Mouse (Mus musculus) CH12.LX (cell line): ENCODE data around the gene Ticrr. TPM values are rescaled to one million over a fixed set of nuclear protein-coding genes. Genes with fewer than 3 reads are reported as not detected.

ENCODE experiments used
- DNase-seq: peaks from one replicate; pipeline ENCODE4 v3.0.0-alpha.2; 2013; ENCODE audit errors: extremely low read depth
- H3K27ac ChIP-seq: 2 replicates; pipeline ENCODE4 v1.5.1; 2012; ENCODE audit warnings: low read depth, mild to moderate bottlenecking, control low read depth, moderate library complexity; ENCODE audit not compliant: insufficient read depth
- H3K27me3 ChIP-seq: replicated peaks from 2 replicates; pipeline ENCODE3; 2012; ENCODE audit warnings: inconsistent platforms
- H3K36me3 ChIP-seq, 2 experiments: replicated peaks in 1 of 2; 2 replicates each; pipeline versions ENCODE3 to v1.6.1; 2012; ENCODE audit warnings: inconsistent platforms in 1 of 2, low read length in 1 of 2, mild to moderate bottlenecking in 1 of 2, mixed read lengths in 1 of 2, moderate library complexity in 1 of 2; ENCODE audit not compliant: control insufficient read depth in 1 of 2, insufficient read depth in 1 of 2
- H3K4me1 ChIP-seq, 2 experiments: 2 replicates each; pipeline ENCODE4 v1.6.1; 2012; ENCODE audit warnings: inconsistent platforms in 1 of 2, moderate library complexity in 1 of 2; ENCODE audit not compliant: insufficient read depth in 2 of 2, control insufficient read depth in 1 of 2
- H3K4me2 ChIP-seq: 2 replicates; pipeline ENCODE4 v1.6.1; 2012; ENCODE audit warnings: low read depth, mild to moderate bottlenecking, control low read depth; ENCODE audit not compliant: poor library complexity, insufficient read depth, severe bottlenecking
- H3K4me3 ChIP-seq, 3 experiments: fragments of 150-350 bp in 1 of 3; sonication (generic) in 1 of 3; replicated peaks in 1 of 3; 2 replicates each; pipeline versions ENCODE3 to v1.5.1; 2011 to 2012; ENCODE audit warnings: low read depth in 2 of 3, low read length in 2 of 3, mild to moderate bottlenecking in 2 of 3, moderate library complexity in 2 of 3, control low read depth in 1 of 3, improper control_type of control experiment in 1 of 3, inconsistent platforms in 1 of 3, mixed read lengths in 1 of 3; ENCODE audit not compliant: poor library complexity in 1 of 3
- H3K79me2 ChIP-seq: replicated peaks from 2 replicates; pipeline ENCODE4 v1.6.1; 2012; ENCODE audit warnings: mild to moderate bottlenecking, moderate library complexity; ENCODE audit not compliant: control insufficient read depth, poor library complexity, insufficient read depth, severe bottlenecking; ENCODE audit errors: extremely low read depth
- H3K9ac ChIP-seq: 2 replicates; pipeline ENCODE4 v1.6.1; 2012; ENCODE audit warnings: low read depth, mild to moderate bottlenecking, control low read depth, moderate library complexity; ENCODE audit not compliant: insufficient read depth
- H3K9me3 ChIP-seq: replicated peaks from 2 replicates; pipeline ENCODE3; 2012; ENCODE audit warnings: low read length, inconsistent platforms, mixed read lengths
- CHD1 ChIP-seq: IDR thresholded peaks from 2 replicates; pipeline ENCODE4 v1.6.1; 2012; ENCODE audit warnings: low read depth, low read length, improper control_type of control experiment, inconsistent platforms
- CTCF ChIP-seq, 2 experiments: IDR thresholded peaks in 1 of 2; conservative IDR thresholded peaks in 1 of 2; 2 replicates each; pipeline ENCODE4 v1.5.1; 2011 to 2012; ENCODE audit warnings: low read depth in 2 of 2, low read length in 2 of 2, improper control_type of control experiment in 1 of 2, inconsistent platforms in 1 of 2, mild to moderate bottlenecking in 1 of 2, moderate library complexity in 1 of 2
- EP300 ChIP-seq: IDR thresholded peaks from 2 replicates; pipeline ENCODE4 v1.6.1; 2011; ENCODE audit warnings: low read length, improper control_type of control experiment
- HCFC1 ChIP-seq: IDR thresholded peaks from 2 replicates; pipeline ENCODE4 v1.6.1; 2012; ENCODE audit warnings: low read depth, mild to moderate bottlenecking, inconsistent platforms, low read length, improper control_type of control experiment
- JUN ChIP-seq: IDR thresholded peaks from 2 replicates; pipeline ENCODE4 v1.6.1; 2011; ENCODE audit warnings: low read depth, mild to moderate bottlenecking, low read length, improper control_type of control experiment, moderate library complexity; ENCODE audit not compliant: insufficient read depth
- KAT2A ChIP-seq: IDR thresholded peaks from 2 replicates; pipeline ENCODE4 v1.6.1; 2012; ENCODE audit warnings: low read length, improper control_type of control experiment, inconsistent platforms; ENCODE audit not compliant: insufficient replicate concordance
- MEF2A ChIP-seq: IDR thresholded peaks from 2 replicates; pipeline ENCODE4 v1.6.1; 2014; ENCODE audit warnings: low read depth, mild to moderate bottlenecking, inconsistent platforms, low read length, improper control_type of control experiment, borderline replicate concordance
- MXI1 ChIP-seq: IDR thresholded peaks from 2 replicates; pipeline ENCODE4 v1.6.1; 2011; ENCODE audit warnings: mild to moderate bottlenecking, low read depth, low read length, improper control_type of control experiment
- NRF1 ChIP-seq: IDR thresholded peaks from 2 replicates; pipeline ENCODE4 v1.6.1; 2014; ENCODE audit warnings: low read depth, mild to moderate bottlenecking, inconsistent platforms, low read length, improper control_type of control experiment, moderate library complexity
- PAX5 ChIP-seq: IDR thresholded peaks from 2 replicates; pipeline ENCODE4 v1.6.1; 2012; ENCODE audit warnings: low read length, inconsistent platforms, mixed read lengths
- POLR2A ChIP-seq: IDR thresholded peaks from 2 replicates; pipeline ENCODE4 v1.6.1; 2011; ENCODE audit warnings: low read depth, mild to moderate bottlenecking, improper control_type of control experiment, low read length
- RCOR1 ChIP-seq: conservative IDR thresholded peaks from 2 replicates; pipeline ENCODE4 v1.6.1; 2012; ENCODE audit warnings: low read depth, mild to moderate bottlenecking, inconsistent platforms, low read length, improper control_type of control experiment
- SIN3A ChIP-seq: IDR thresholded peaks from 2 replicates; pipeline ENCODE4 v1.6.1; 2012; ENCODE audit warnings: low read length, improper control_type of control experiment, inconsistent platforms
- SMC3 ChIP-seq: IDR thresholded peaks from 2 replicates; pipeline ENCODE4 v1.6.1; 2011; ENCODE audit warnings: low read depth, low read length, improper control_type of control experiment
- USF2 ChIP-seq: conservative IDR thresholded peaks from 2 replicates; pipeline ENCODE4 v1.6.1; 2011; ENCODE audit warnings: low read depth, low read length, improper control_type of control experiment
- ZC3H11A ChIP-seq: IDR thresholded peaks from 2 replicates; pipeline ENCODE4 v1.6.1; 2012; ENCODE audit warnings: low read depth, mild to moderate bottlenecking, inconsistent platforms, low read length, improper control_type of control experiment
- ZKSCAN1 ChIP-seq: IDR thresholded peaks from 2 replicates; pipeline ENCODE4 v1.6.1; 2012; ENCODE audit warnings: low read depth, inconsistent platforms, low read length, improper control_type of control experiment, borderline replicate concordance
- ZMIZ1 ChIP-seq: IDR thresholded peaks from 2 replicates; pipeline ENCODE4 v1.6.1; 2012; ENCODE audit warnings: low read depth, mild to moderate bottlenecking, inconsistent platforms, low read length, improper control_type of control experiment
- ZNF384 ChIP-seq: IDR thresholded peaks from 2 replicates; pipeline ENCODE4 v1.6.1; 2012; ENCODE audit warnings: low read depth, low read length, improper control_type of control experiment, inconsistent platforms
- dilution Hi-C: fragments of 300-500 bp; cut with MboI; formaldehyde crosslinking; loops from 2 replicates; pipeline ENCODE4 v1.14.3; 2020; ENCODE audit warnings: low sequenced_read_pairs; ENCODE audit not compliant: extremely low pct_unique_long_range_greater_than_20kb, extremely low pct_ligation_motif_present
- in situ Hi-C: fragments of 300-500 bp; cut with MboI; formaldehyde crosslinking; loops from 3 replicates; pipeline ENCODE4 v1.14.3; 2019; ENCODE audit warnings: low sequenced_read_pairs, low pct_ligation_motif_present, low pct_unique_long_range_greater_than_20kb, mixed read lengths
- polyA plus RNA-seq: library from polyadenylated mRNA; unstranded; fragments of >175 nt; gene quantifications from 2 replicates; pipeline ENCODE4 v1.2.1, GENCODE M21; 2012; ENCODE audit warnings: low read depth; ENCODE audit not compliant: insufficient read length
- total RNA-seq, 2 experiments: library from RNA; depleted of rRNA; stranded (reverse); fragments of 300-350 nt in 1 of 2; fragments of >200 nt in 1 of 2; gene quantifications; 2 replicates each; pipeline ENCODE4 v1.2.3; 2012 to 2014

Gene Ticrr
- total and polyA plus RNA-seq, 3 experiments: 8.3 to 19.2 (median 10.2) TPM

GRCm38 (mm10) chr7:79679186-79679585 is 19.2 kb downstream of the Ticrr start:
- Histone ChIP-seq H3K4me3 (no peak overlapping the region), H3K36me3 (peaks cover 51 to 90% of the 10 kb centered on the region in 2 experiments), H3K4me2 (no peak overlapping the region), H3K9ac (no peak overlapping the region), H3K27ac (no peak overlapping the region), H3K27me3 (no peaks in the 10 kb centered on the region), H3K79me2 (no peaks in the 10 kb centered on the region), H3K4me1 (no peaks in the 10 kb centered on the region)
- in situ Hi-C loops: no loop called here
- DNase-seq: peak; percentile 17
- dilution Hi-C loops: no loop called here
- TF ChIP-seq CTCF (conservative IDR thresholded peaks at IDR 0.05 in 1 of 2, IDR thresholded peaks at IDR 0.05 in 1 of 2; ENCODE audit: low read depth in 2 of 2, low read length in 2 of 2): peak; percentile 23 to 41; a peak in 2 of 4 replicates
- no peak for TF ChIP-seq KAT2A
- TF ChIP-seq, all 38 proteins: peak for 1
- no peaks in the 10 kb centered on the region for H3K9me3 ChIP-seq

- no peaks in the 10 kb centered on the region for H3K27me3 ChIP-seq
- dilution Hi-C loops: no loop called here
- no peak overlapping the region for H3K4me2 ChIP-seq
- in situ Hi-C loops: no loop called here
- DNase-seq: no peak
- no peak overlapping the region for H3K9ac ChIP-seq
- peaks cover 51 to 94% of the 10 kb centered on the region in 2 experiments for H3K36me3 ChIP-seq
- H3K27ac ChIP-seq: no peak overlapping the region
- H3K4me1 ChIP-seq: no peaks in the 10 kb centered on the region
- H3K9me3 ChIP-seq: no peaks in the 10 kb centered on the region
- no peak for TF ChIP-seq JUN
- no peak for TF ChIP-seq NRF1
- TF ChIP-seq SMC3: no peak
- TF ChIP-seq ZKSCAN1: no peak
- no peak for TF ChIP-seq PAX5
- no peak for TF ChIP-seq SIN3A
- no peak for TF ChIP-seq MXI1
- TF ChIP-seq KAT2A: no peak
- H3K4me3 ChIP-seq: no peak overlapping the region
- H3K79me2 ChIP-seq: no peaks in the 10 kb centered on the region
Observed at GRCm38 (mm10) chr7:79680231-79680630, 20.2 kb downstream of the Ticrr start.

GRCm38 (mm10) chr7:79696495-79696894 is 36.5 kb downstream of the Ticrr start:
- H3K27me3 ChIP-seq: no peaks in the 10 kb centered on the region
- no peaks in the 10 kb centered on the region for H3K79me2 ChIP-seq
- H3K4me2 ChIP-seq: no peak overlapping the region
- H3K27ac ChIP-seq: no peak overlapping the region
- H3K9ac ChIP-seq: no peak overlapping the region
- no peak for TF ChIP-seq USF2
- no peak for TF ChIP-seq NRF1
- TF ChIP-seq POLR2A: no peak
- TF ChIP-seq CHD1: no peak
- TF ChIP-seq RCOR1: no peak
- no peak for TF ChIP-seq ZNF384
- TF ChIP-seq ZC3H11A: no peak
- TF ChIP-seq CTCF (conservative IDR thresholded peaks at IDR 0.05 in 1 of 2, IDR thresholded peaks at IDR 0.05 in 1 of 2; ENCODE audit: low read depth in 2 of 2, low read length in 2 of 2): no peak
- no peak for TF ChIP-seq MEF2A
- TF ChIP-seq ZMIZ1: no peak
- TF ChIP-seq HCFC1: no peak
- TF ChIP-seq PAX5: no peak
- TF ChIP-seq EP300: no peak
- in situ Hi-C loops: no loop called here
- no peak overlapping the region for H3K4me3 ChIP-seq
- no peaks in the 10 kb centered on the region for H3K9me3 ChIP-seq
- no peak for DNase-seq
- H3K4me1 ChIP-seq: no peaks in the 10 kb centered on the region
- peaks cover 83 to 98% of the 10 kb centered on the region in 2 experiments for H3K36me3 ChIP-seq
- dilution Hi-C loops: no loop called here
